Mouse (Mus musculus): ENCODE measurements around the gene Fbxw21. TPM values are rescaled to one million over a fixed set of nuclear protein-coding genes. Genes with fewer than 3 reads are reported as not detected.

The Fbxw21 gene
- polyA plus RNA-seq, 1 experiment from 2014 or later, result not detected

DNA sequence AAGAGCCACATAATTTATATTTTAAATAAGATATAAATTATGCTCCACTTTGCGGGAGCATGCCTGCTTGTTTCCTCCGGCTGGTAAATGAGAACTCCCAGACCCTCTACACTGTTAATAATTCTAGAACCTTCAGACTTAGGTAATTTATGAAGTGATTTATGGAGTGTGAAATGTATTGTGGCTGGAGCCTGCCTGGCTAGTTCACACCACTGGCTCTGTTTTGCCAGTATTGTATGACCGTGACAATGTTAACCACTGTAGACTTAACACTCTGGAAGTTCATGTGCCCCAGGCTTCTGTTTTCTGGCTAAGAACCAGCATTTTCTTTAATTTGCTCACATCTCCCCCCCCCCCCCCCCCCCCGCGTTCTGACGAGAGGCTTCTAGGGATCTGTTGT lies 54.5 kb downstream of the Fbxw21 start:
- H3K27ac ChIP-seq (ENCODE audit: low read length), result no peak overlapping the region
- no peaks in the 10 kb centered on the region for H3K27me3 ChIP-seq (ENCODE audit: control insufficient read depth, insufficient read depth, low read depth, low read length)
- H3K9ac ChIP-seq (ENCODE audit: low read depth, low read length), result no peak overlapping the region
- no peak for ATAC-seq
- H3K4me2 ChIP-seq (ENCODE audit: low read length), result no peak overlapping the region
- H3K4me3 ChIP-seq (ENCODE audit: low read depth, low read length), result no peak overlapping the region
- H3K4me1 ChIP-seq (ENCODE audit: control insufficient read depth, insufficient read depth, low read length), result peaks cover 4% of the 10 kb centered on the region; the same call in 1 of the 2 replicates
- H3K9me3 ChIP-seq (replicated peaks; ENCODE audit: control insufficient read depth, low read length, poor library complexity, severe bottlenecking), result no peaks in the 10 kb centered on the region
- H3K36me3 ChIP-seq (ENCODE audit: control insufficient read depth, insufficient read depth, low read length), result peaks cover 45% of the 10 kb centered on the region
- 80% methylated on average over 5 of the region's 6 CpGs for WGBS

DNA sequence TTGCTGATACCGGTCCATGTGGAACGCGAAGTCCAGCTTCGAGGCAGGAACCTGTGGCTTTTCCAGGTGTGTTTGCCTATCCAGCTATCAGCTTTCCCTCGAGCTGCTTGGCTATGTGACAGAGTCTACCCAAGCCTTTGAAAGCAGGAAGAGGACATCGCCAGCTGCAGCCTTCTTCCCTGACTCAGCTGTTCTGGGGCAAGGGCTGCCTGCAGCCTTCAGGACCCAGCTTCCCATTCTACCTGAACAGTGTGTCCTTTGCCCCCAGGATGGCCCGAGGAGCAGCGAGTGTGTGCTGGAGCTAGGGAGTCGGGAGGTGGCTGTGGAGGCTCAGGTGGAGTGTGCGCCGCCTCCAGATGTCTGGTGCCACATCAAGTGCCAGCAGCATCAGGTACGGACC lies 56.2 kb downstream of the Fbxw21 start:
- H3K9ac ChIP-seq (ENCODE audit: low read depth, low read length), result no peak overlapping the region
- H3K9me3 ChIP-seq (replicated peaks; ENCODE audit: control insufficient read depth, low read length, poor library complexity, severe bottlenecking), result no peaks in the 10 kb centered on the region
- peaks cover 35% of the 10 kb centered on the region for H3K36me3 ChIP-seq (ENCODE audit: control insufficient read depth, insufficient read depth, low read length)
- WGBS, result 96% methylated on average over 12 of the region's 12 CpGs
- ATAC-seq, result no peak
- no peak overlapping the region for H3K27ac ChIP-seq (ENCODE audit: low read length)
- no peak overlapping the region for H3K4me2 ChIP-seq (ENCODE audit: low read length)
- H3K27me3 ChIP-seq (ENCODE audit: control insufficient read depth, insufficient read depth, low read depth, low read length), result no peaks in the 10 kb centered on the region
- peaks cover 4% of the 10 kb centered on the region; the same call in 1 of the 2 replicates for H3K4me1 ChIP-seq (ENCODE audit: control insufficient read depth, insufficient read depth, low read length)
- H3K4me3 ChIP-seq (ENCODE audit: low read depth, low read length), result no peak overlapping the region

DNA sequence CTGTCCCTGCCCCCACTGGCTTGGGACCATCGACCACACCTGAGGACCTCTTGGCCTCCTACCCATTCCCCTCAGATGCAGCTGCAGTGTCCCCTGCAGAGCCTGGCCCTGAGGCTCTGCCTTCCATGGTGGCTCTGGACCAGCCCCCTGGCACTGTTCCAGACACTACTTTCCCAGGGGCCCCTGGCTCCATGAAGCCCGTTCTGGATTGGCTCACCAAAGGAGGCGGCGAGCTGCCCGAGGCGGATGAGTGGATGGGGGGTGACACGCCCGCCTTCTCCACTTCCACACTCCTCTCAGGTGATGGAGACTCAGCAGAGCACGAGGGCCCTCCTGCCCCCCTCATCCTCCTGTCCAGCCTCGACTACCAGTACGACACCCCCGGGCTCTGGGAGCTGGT lies 56.8 kb downstream of the Fbxw21 start:
- Histone ChIP-seq H3K27ac (ENCODE audit: low read length) (peak overlapping the region; percentile 15; the same call in 1 of the 2 replicates), H3K4me2 (ENCODE audit: low read length) (no peak overlapping the region), H3K9ac (ENCODE audit: low read depth, low read length) (no peak overlapping the region), H3K4me1 (ENCODE audit: control insufficient read depth, insufficient read depth, low read length) (peaks cover 4% of the 10 kb centered on the region; the same call in 1 of the 2 replicates), H3K36me3 (ENCODE audit: control insufficient read depth, insufficient read depth, low read length) (peaks cover 29% of the 10 kb centered on the region), H3K27me3 (ENCODE audit: control insufficient read depth, insufficient read depth, low read depth, low read length) (no peaks in the 10 kb centered on the region), H3K4me3 (ENCODE audit: low read depth, low read length) (no peak overlapping the region), H3K9me3 (replicated peaks; ENCODE audit: control insufficient read depth, low read length, poor library complexity, severe bottlenecking) (no peaks in the 10 kb centered on the region)
- 76% methylated on average over 12 of the region's 12 CpGs for WGBS
- 0 out of 2 replicates have a peak, but pooled peaks have one; percentile 33 for ATAC-seq

DNA sequence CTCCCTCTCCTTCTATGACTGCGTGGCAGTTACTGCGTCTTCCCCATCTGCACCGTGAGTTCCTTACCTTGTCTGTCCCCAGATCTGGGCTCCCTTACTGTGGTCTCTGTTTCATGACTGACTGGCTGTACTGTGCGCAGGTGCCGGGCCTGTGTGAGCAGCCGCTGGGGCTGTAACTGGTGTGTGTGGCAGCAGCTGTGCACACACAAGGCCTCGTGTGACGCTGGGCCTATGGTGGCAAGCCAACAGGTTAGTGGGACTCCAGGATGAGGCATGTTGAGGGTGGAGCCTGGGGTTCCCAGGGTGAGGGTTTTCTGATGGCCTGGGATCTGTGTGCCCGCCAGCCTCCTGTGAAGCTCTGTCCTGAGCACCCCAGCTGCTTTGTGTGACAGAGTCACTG lies 57.8 kb downstream of the Fbxw21 start:
- Histone ChIP-seq H3K9me3 (replicated peaks; ENCODE audit: control insufficient read depth, low read length, poor library complexity, severe bottlenecking) (no peaks in the 10 kb centered on the region), H3K27me3 (ENCODE audit: control insufficient read depth, insufficient read depth, low read depth, low read length) (no peaks in the 10 kb centered on the region), H3K4me2 (ENCODE audit: low read length) (no peak overlapping the region), H3K4me1 (ENCODE audit: control insufficient read depth, insufficient read depth, low read length) (peaks cover 7% of the 10 kb centered on the region), H3K4me3 (ENCODE audit: low read depth, low read length) (no peak overlapping the region), H3K36me3 (ENCODE audit: control insufficient read depth, insufficient read depth, low read length) (peaks cover 24% of the 10 kb centered on the region), H3K9ac (ENCODE audit: low read depth, low read length) (no peak overlapping the region), H3K27ac (ENCODE audit: low read length) (no peak overlapping the region)
- no peak for ATAC-seq
- WGBS, result 92% methylated on average over 9 of the region's 9 CpGs

DNA sequence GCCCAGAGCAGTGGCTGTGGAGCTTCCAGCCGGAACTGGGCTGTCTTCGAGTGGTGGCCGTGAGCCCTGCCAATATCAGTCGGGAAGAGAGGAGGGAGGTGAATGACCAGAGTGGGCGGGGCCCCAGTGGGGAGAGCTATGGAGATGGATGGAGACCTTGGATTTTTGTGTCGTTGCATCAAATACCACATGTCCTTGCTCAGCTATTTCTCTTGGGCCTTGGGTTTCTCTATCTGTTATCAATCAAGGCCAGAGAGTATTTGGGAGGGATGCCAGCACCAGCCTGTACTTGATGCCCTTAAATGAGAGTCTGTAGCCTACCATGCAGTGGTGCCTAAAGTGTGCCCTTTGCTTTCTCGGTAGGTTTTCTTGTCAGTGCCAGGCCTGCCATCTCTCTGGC lies 58.6 kb downstream of the Fbxw21 start:
- Histone ChIP-seq H3K9ac (ENCODE audit: low read depth, low read length) (no peak overlapping the region), H3K4me1 (ENCODE audit: control insufficient read depth, insufficient read depth, low read length) (peaks cover 15% of the 10 kb centered on the region), H3K36me3 (ENCODE audit: control insufficient read depth, insufficient read depth, low read length) (peaks cover 20% of the 10 kb centered on the region), H3K4me2 (ENCODE audit: low read length) (no peak overlapping the region), H3K27ac (ENCODE audit: low read length) (no peak overlapping the region), H3K27me3 (ENCODE audit: control insufficient read depth, insufficient read depth, low read depth, low read length) (no peaks in the 10 kb centered on the region), H3K9me3 (replicated peaks; ENCODE audit: control insufficient read depth, low read length, poor library complexity, severe bottlenecking) (no peaks in the 10 kb centered on the region), H3K4me3 (ENCODE audit: low read depth, low read length) (no peak overlapping the region)
- ATAC-seq, result no peak
- 79% methylated on average over 7 of the region's 7 CpGs for WGBS

- H3K27me3 ChIP-seq (ENCODE audit: control insufficient read depth, insufficient read depth, low read depth, low read length), result no peaks in the 10 kb centered on the region
- ATAC-seq, result no peak
- 97% methylated on average over 3 of the region's 3 CpGs for WGBS
- no peak overlapping the region for H3K4me2 ChIP-seq (ENCODE audit: low read length)
- H3K36me3 ChIP-seq (ENCODE audit: control insufficient read depth, insufficient read depth, low read length), result peaks cover 20% of the 10 kb centered on the region
- H3K9ac ChIP-seq (ENCODE audit: low read depth, low read length), result no peak overlapping the region
- no peak overlapping the region for H3K27ac ChIP-seq (ENCODE audit: low read length)
- peaks cover 22% of the 10 kb centered on the region for H3K4me1 ChIP-seq (ENCODE audit: control insufficient read depth, insufficient read depth, low read length)
- no peak overlapping the region for H3K4me3 ChIP-seq (ENCODE audit: low read depth, low read length)
- H3K9me3 ChIP-seq (replicated peaks; ENCODE audit: control insufficient read depth, low read length, poor library complexity, severe bottlenecking), result no peaks in the 10 kb centered on the region
Measured at GRCm38 (mm10) chr9:109102541-109102940, 59.3 kb downstream of the Fbxw21 start.

GRCm38 (mm10) chr9:109101933-109102445 lies 59.9 kb downstream of the Fbxw21 start:
- no peak overlapping the region for H3K4me2 ChIP-seq (ENCODE audit: low read length)
- H3K36me3 ChIP-seq (ENCODE audit: control insufficient read depth, insufficient read depth, low read length), result peaks cover 20% of the 10 kb centered on the region
- H3K27ac ChIP-seq (ENCODE audit: low read length), result no peak overlapping the region
- H3K4me1 ChIP-seq (ENCODE audit: control insufficient read depth, insufficient read depth, low read length), result peaks cover 28% of the 10 kb centered on the region
- H3K9me3 ChIP-seq (replicated peaks; ENCODE audit: control insufficient read depth, low read length, poor library complexity, severe bottlenecking), result no peaks in the 10 kb centered on the region
- WGBS, result 91% methylated on average over 5 of the region's 5 CpGs
- H3K9ac ChIP-seq (ENCODE audit: low read depth, low read length), result no peak overlapping the region
- ATAC-seq, result no peak
- no peaks in the 10 kb centered on the region for H3K27me3 ChIP-seq (ENCODE audit: control insufficient read depth, insufficient read depth, low read depth, low read length)
- H3K4me3 ChIP-seq (ENCODE audit: low read depth, low read length), result no peak overlapping the region

DNA sequence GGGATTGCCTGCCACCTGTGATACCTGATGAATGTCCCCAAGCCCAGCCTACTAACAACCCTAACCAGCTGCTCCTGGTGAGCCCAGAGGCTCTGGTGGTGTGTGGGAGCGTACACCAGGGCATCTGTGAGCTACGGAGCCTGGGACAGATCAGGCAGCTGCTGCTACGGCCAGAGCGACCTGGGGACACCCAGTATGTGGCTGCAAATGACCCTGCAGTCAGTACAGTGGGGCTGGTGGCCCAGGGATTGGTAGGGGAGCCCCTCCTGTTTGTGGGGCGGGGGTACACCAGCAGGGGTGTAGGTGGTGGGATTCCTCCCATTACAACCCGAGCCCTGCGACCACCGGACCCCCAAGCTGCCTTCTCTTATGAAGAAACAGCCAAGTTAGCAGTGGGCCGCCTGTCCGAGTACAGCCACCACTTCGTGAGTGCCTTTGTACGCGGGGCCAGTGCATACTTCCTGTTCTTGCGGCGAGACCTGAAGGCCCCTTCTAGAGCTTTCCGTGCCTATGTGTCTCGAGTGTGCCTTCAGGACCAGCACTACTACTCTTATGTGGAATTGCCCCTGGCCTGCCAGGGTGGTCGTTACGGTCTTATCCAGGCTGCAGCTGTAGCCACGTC lies 61.4 kb downstream of the Fbxw21 start:
- Histone ChIP-seq H3K4me3 (ENCODE audit: low read depth, low read length) (no peak overlapping the region), H3K27ac (ENCODE audit: low read length) (no peak overlapping the region), H3K36me3 (ENCODE audit: control insufficient read depth, insufficient read depth, low read length) (peaks cover 10% of the 10 kb centered on the region), H3K9me3 (replicated peaks; ENCODE audit: control insufficient read depth, low read length, poor library complexity, severe bottlenecking) (no peaks in the 10 kb centered on the region), H3K27me3 (ENCODE audit: control insufficient read depth, insufficient read depth, low read depth, low read length) (no peaks in the 10 kb centered on the region), H3K4me1 (ENCODE audit: control insufficient read depth, insufficient read depth, low read length) (peaks cover 38% of the 10 kb centered on the region), H3K4me2 (ENCODE audit: low read length) (no peak overlapping the region), H3K9ac (ENCODE audit: low read depth, low read length) (no peak overlapping the region)
- ATAC-seq, result no peak
- 89% methylated on average over 20 of the region's 20 CpGs for WGBS

- Histone ChIP-seq H3K4me3 (ENCODE audit: low read depth, low read length) (no peak overlapping the region), H3K9me3 (replicated peaks; ENCODE audit: control insufficient read depth, low read length, poor library complexity, severe bottlenecking) (no peaks in the 10 kb centered on the region), H3K27me3 (ENCODE audit: control insufficient read depth, insufficient read depth, low read depth, low read length) (no peaks in the 10 kb centered on the region), H3K27ac (ENCODE audit: low read length) (peak overlapping the region; percentile 99; the same call in 1 of the 2 replicates), H3K4me1 (ENCODE audit: control insufficient read depth, insufficient read depth, low read length) (peaks cover 43% of the 10 kb centered on the region), H3K36me3 (ENCODE audit: control insufficient read depth, insufficient read depth, low read length) (peaks cover 4% of the 10 kb centered on the region; the same call in 1 of the 2 replicates), H3K9ac (ENCODE audit: low read depth, low read length) (0 out of 2 replicates have a peak overlapping the region, but pooled peaks have one; percentile 22), H3K4me2 (ENCODE audit: low read length) (peak overlapping the region; percentile 79)
- no peak for ATAC-seq
- WGBS, result 62% methylated on average over 6 of the region's 6 CpGs
Measured at GRCm38 (mm10) chr9:109098969-109099368, 62.9 kb downstream of the Fbxw21 start.
